Mouse (Mus musculus) spleen, adult 2 months (tissue): ENCODE data around the gene Ptprg.

Experiments used
- CTCF ChIP-seq: fragments of 200-500 bp; IDR thresholded peaks from 2 replicates; pipeline ENCODE4 v1.5.1; 2011; ENCODE audit warnings: mild to moderate bottlenecking, inconsistent platforms; ENCODE audit not compliant: insufficient read depth, insufficient read length, insufficient replicate concordance; ENCODE audit errors: extremely low read depth
- POLR2A ChIP-seq: fragments of 200-500 bp; IDR thresholded peaks from 2 replicates; pipeline ENCODE4 v1.6.1; 2011; ENCODE audit warnings: low read depth, low read length, inconsistent platforms

DNA sequence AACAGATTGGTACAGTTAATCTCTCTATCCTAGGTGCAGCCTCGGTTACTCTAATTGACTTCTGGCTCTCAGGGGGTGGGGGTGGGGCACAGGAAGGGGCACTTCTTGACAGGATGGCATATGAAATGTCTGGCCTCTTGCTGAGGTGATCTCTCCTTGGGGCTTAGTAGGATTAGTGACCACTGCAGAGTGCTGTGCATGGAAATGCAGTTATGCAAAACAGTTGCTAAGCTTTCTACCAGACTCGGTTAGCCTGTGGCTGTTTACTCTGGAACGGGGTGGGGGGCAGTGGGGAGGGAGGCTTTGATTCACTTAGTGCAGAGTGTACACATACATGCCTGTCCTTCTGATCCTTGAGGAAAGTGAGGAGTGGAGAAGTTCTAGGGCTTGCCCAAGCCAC, 114.4 kb downstream of the Ptprg start:
- TF ChIP-seq CTCF (no peak), POLR2A (no peak)
